Mouse (Mus musculus) lung, embryonic 15.5 days (tissue): ENCODE results near the gene Irgm1. TPM values are rescaled to one million over a fixed set of nuclear protein-coding genes. Genes with fewer than 3 reads are reported as not detected.

Source experiments
- ATAC-seq: fragments of 200-750 bp; cut with Nextera tagmentation; 2 replicates; pipeline ENCODE4 v1.8.0; 2017; ENCODE audit warnings: moderate number of reproducible peaks, borderline replicate concordance; ENCODE audit not compliant: low FRiP score, low TSS enrichment; ENCODE audit errors: extremely low read depth
- H3K27ac ChIP-seq: fragments of 300-500 bp; sonication (generic); 2 replicates; pipeline ENCODE4 v1.5.1; 2015; ENCODE audit warnings: moderate library complexity, mild to moderate bottlenecking, inconsistent platforms
- H3K27me3 ChIP-seq: fragments of 300-500 bp; sonication (generic); 2 replicates; pipeline ENCODE4 v1.6.1; 2015; ENCODE audit warnings: inconsistent platforms
- H3K36me3 ChIP-seq: fragments of 300-500 bp; sonication (generic); 2 replicates; pipeline ENCODE4 v1.6.1; 2015; ENCODE audit warnings: inconsistent platforms
- H3K4me1 ChIP-seq: fragments of 300-500 bp; sonication (generic); 2 replicates; pipeline ENCODE4 v1.6.1; 2015; ENCODE audit warnings: inconsistent platforms
- H3K4me2 ChIP-seq: fragments of 300-500 bp; sonication (generic); 2 replicates; pipeline ENCODE4 v1.6.1; 2015; ENCODE audit warnings: inconsistent platforms, mild to moderate bottlenecking, moderate library complexity
- H3K4me3 ChIP-seq: fragments of 300-500 bp; sonication (generic); 2 replicates; pipeline ENCODE4 v1.5.1; 2015; ENCODE audit warnings: mild to moderate bottlenecking, inconsistent platforms
- H3K9ac ChIP-seq: fragments of 300-500 bp; sonication (generic); 2 replicates; pipeline ENCODE4 v1.6.1; 2015; ENCODE audit warnings: inconsistent platforms
- H3K9me3 ChIP-seq: fragments of 300-500 bp; sonication (generic); 2 replicates; pipeline ENCODE4 v1.6.1; 2016; ENCODE audit warnings: inconsistent platforms
- WGBS: fragments of 180-500 bp; shearing (Covaris S2); methylation state at CpG from one replicate; pipeline ENCODE4 v1.1.7; 2015; 5-methylcytosine and 5-hydroxymethylcytosine counted together
- polyA plus RNA-seq: library from polyadenylated mRNA; unstranded; fragments of >200 nt; fragmentation: Nextera tagmentation; extraction: Ambion mirVana; gene quantifications from 2 replicates; pipeline ENCODE4 v1.2.1, GENCODE M21; 2015

Irgm1 gene
- polyA plus RNA-seq, 1 experiment from 2014 or later = 11.8 TPM

GRCm38 (mm10) chr11:48840805-48841204 is 30.7 kb downstream of the Irgm1 start:
- Histone ChIP-seq H3K36me3 (no peaks in the 10 kb centered on the region), H3K27ac (no peak overlapping the region), H3K4me1 (peaks cover 4% of the 10 kb centered on the region), H3K4me2 (no peak overlapping the region), H3K27me3 (no peaks in the 10 kb centered on the region), H3K9me3 (no peaks in the 10 kb centered on the region), H3K4me3 (no peak overlapping the region), H3K9ac (no peak overlapping the region)
- no peak for ATAC-seq

DNA sequence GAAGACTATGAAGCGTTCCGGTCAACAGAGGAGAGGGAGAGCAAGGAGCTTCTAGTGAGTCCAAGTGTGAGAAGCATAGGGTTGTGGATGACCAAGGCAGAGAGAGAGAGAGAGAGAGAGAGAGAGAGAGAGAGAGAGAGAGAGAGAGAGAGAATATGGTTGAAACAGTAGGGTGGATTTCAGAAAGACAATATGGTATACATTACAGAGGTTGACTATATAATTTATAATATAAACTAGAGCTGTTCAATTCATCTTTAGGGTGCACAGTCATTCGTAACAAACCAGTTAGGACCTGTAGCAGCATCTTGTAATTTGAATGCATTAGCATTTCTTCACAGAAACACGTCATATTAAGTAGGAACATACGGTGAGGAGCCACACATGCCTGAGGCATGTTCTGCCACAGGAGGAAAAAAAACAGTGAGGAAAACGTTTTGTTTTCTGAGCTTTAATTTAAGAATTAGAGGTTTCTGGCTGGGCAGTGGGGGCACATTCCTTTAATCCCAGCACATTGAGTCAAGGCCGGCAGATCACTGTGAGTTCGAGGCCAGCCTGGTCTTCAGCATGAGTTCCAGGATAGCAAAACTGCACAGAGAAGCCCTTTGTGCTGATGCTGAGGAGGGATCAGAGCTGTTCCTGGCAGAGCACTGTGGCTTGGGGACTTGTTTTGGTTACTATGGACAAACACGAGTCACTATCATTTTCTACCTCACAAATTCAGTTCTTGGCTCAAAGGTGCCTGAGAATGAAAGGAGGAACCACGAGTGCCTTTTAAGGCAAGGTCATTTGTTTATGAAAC is 32.4 kb downstream of the Irgm1 start:
- no peaks in the 10 kb centered on the region for H3K36me3 ChIP-seq
- ATAC-seq = no peak
- H3K9ac ChIP-seq = no peak overlapping the region
- no peak overlapping the region for H3K27ac ChIP-seq
- H3K4me1 ChIP-seq = peaks cover 11% of the 10 kb centered on the region
- H3K4me2 ChIP-seq = peak overlapping the region; percentile 91
- WGBS = 72% methylated on average over 10 of the region's 10 CpGs
- H3K9me3 ChIP-seq = no peaks in the 10 kb centered on the region
- no peaks in the 10 kb centered on the region for H3K27me3 ChIP-seq
- peak overlapping the region; percentile 88; the same call in 1 of the 2 replicates for H3K4me3 ChIP-seq

DNA sequence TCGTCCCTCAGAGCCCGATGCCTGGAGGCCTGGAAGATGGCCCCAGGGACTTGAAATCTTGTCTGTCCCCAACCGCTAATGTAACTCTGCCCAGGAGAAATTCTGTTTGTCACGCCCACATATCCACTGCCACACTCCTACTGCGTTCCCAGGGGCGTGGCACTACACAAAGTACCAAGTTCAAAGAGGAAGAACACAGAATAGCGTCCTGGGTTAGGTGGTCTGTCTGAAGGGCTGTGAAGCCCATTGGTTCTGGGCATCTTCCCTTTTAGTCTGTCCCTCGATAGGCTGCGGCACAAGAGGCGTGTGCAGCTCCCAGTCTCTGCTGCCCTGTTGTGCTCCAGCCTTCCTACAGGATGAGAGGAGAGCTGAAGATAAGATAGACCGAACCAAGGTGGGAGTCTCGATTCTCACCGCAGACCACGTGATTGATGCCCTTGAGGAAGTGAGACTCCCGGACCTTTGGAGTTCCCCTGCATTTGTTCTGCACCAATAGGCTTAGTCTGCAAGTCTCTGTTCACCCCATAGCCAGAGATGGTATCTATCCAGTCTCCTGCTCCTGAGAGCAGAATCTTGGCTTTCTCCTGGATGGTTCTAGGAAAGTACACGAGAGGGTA is 33.2 kb downstream of the Irgm1 start:
- H3K27me3 ChIP-seq = no peaks in the 10 kb centered on the region
- ATAC-seq = no peak
- no peaks in the 10 kb centered on the region for H3K9me3 ChIP-seq
- 2% methylated on average over 16 of the region's 16 CpGs for WGBS
- H3K27ac ChIP-seq = no peak overlapping the region
- H3K9ac ChIP-seq = peak overlapping the region; percentile 62
- peaks cover 11% of the 10 kb centered on the region for H3K4me1 ChIP-seq
- H3K36me3 ChIP-seq = no peaks in the 10 kb centered on the region
- peak overlapping the region; percentile 88 for H3K4me3 ChIP-seq
- peak overlapping the region; percentile 91 for H3K4me2 ChIP-seq

DNA sequence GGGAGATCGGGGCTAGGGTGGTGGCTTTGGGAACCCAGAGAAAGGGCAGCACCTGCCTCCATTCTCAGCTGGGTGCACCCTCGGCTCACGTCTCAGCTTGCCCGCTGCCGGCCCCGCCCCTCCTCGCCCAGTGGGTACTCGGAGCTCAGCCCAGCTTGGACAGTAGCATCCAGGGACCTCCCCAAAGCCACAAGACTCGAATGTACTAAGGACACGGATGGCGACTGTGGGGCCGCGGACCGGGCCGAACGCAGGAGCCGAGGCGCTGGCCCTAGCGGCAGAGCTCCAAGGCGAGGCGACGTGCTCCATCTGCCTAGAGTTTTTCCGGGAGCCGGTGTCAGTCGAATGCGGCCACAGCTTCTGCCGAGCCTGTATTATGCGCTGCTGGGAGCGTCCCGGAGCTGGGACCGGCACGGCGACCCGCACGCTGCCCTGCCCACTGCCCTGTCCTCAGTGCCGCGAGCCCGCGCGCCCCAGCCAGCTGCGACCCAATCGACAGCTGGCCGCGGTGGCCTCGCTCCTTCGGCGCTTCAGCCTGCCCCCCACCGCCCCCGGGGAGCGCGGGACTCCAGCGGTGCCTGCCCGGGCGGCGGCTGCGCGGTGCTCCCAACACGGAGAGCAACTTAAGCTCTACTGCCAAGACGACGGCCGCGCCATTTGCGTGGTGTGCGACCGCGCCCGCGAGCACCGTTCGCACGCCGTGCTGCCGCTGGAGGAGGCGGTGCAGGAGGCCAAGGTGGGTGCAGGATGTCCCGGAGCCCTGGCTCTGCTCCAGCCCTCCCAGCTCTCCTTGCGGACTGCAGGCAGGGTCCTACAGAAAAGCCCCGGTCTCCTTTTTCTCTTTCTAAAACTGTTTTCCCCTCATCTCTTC is 33.9 kb downstream of the Irgm1 start:
- 0% methylated on average over 76 of the region's 77 CpGs for WGBS
- Histone ChIP-seq H3K4me1 (peaks cover 11% of the 10 kb centered on the region), H3K4me2 (peak overlapping the region; percentile 91), H3K27ac (0 out of 2 replicates have a peak overlapping the region, but pooled peaks have one; percentile 8), H3K36me3 (no peaks in the 10 kb centered on the region), H3K9me3 (no peaks in the 10 kb centered on the region), H3K9ac (peak overlapping the region; percentile 62), H3K27me3 (no peaks in the 10 kb centered on the region), H3K4me3 (peak overlapping the region; percentile 88)
- ATAC-seq = peak; percentile 25

GRCm38 (mm10) chr11:48836990-48837309 is 34.5 kb downstream of the Irgm1 start:
- H3K27ac ChIP-seq = no peak overlapping the region
- H3K4me2 ChIP-seq = peak overlapping the region; percentile 91
- H3K9me3 ChIP-seq = no peaks in the 10 kb centered on the region
- H3K4me1 ChIP-seq = peaks cover 11% of the 10 kb centered on the region
- peak overlapping the region; percentile 62; the same call in 1 of the 2 replicates for H3K9ac ChIP-seq
- H3K36me3 ChIP-seq = no peaks in the 10 kb centered on the region
- no peaks in the 10 kb centered on the region for H3K27me3 ChIP-seq
- H3K4me3 ChIP-seq = peak overlapping the region; percentile 88
- no peak for ATAC-seq
- WGBS = 17% methylated on average over 11 of the region's 11 CpGs

GRCm38 (mm10) chr11:48835923-48836322 is 35.6 kb downstream of the Irgm1 start:
- no peak overlapping the region for H3K4me3 ChIP-seq
- H3K36me3 ChIP-seq = no peaks in the 10 kb centered on the region
- 74% methylated on average over 6 of the region's 6 CpGs for WGBS
- H3K4me2 ChIP-seq = no peak overlapping the region
- no peak for ATAC-seq
- H3K9me3 ChIP-seq = no peaks in the 10 kb centered on the region
- H3K27ac ChIP-seq = no peak overlapping the region
- H3K27me3 ChIP-seq = no peaks in the 10 kb centered on the region
- no peak overlapping the region for H3K9ac ChIP-seq
- H3K4me1 ChIP-seq = peaks cover 11% of the 10 kb centered on the region

- Histone ChIP-seq H3K4me3 (peak overlapping the region; percentile 70), H3K4me1 (peaks cover 11% of the 10 kb centered on the region), H3K27me3 (no peaks in the 10 kb centered on the region), H3K4me2 (peak overlapping the region; percentile 59), H3K27ac (peak overlapping the region; percentile 73), H3K9ac (peak overlapping the region; percentile 67), H3K9me3 (no peaks in the 10 kb centered on the region), H3K36me3 (no peaks in the 10 kb centered on the region)
- 1% methylated on average over 30 of the region's 30 CpGs for WGBS
- peak; percentile 88 for ATAC-seq
Measured at GRCm38 (mm10) chr11:48833731-48834639, 37.5 kb downstream of the Irgm1 start.

GRCm38 (mm10) chr11:48833078-48833730 is 38.3 kb downstream of the Irgm1 start:
- Histone ChIP-seq H3K9ac (no peak overlapping the region), H3K4me3 (peak overlapping the region; percentile 70), H3K27ac (0 out of 2 replicates have a peak overlapping the region, but pooled peaks have one; percentile 73), H3K4me1 (peaks cover 11% of the 10 kb centered on the region), H3K9me3 (no peaks in the 10 kb centered on the region), H3K4me2 (peak overlapping the region; percentile 59), H3K27me3 (no peaks in the 10 kb centered on the region), H3K36me3 (no peaks in the 10 kb centered on the region)
- 28% methylated on average over 9 of the region's 9 CpGs for WGBS
- ATAC-seq = no peak

DNA sequence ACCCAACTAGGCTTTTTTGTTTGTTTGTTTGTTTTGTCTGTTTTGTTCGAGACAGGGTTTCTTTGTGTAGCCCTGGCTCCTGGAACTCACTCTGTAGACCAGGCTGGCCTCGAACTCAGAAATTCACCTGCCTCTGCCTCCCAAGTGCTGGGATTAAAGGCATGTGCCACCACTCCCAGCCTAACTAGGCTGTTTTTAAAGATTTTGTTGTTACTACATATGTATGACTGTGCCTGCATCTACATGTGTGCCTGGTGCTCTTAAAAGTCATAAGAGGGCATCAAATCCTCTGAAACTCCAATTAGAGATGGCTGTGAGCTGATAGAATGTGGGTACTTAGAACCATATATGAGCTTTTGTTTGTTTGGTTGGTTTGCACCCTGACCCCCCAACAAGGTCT is 40.2 kb downstream of the Irgm1 start:
- Histone ChIP-seq H3K9me3 (no peaks in the 10 kb centered on the region), H3K4me1 (peaks cover 10% of the 10 kb centered on the region), H3K4me2 (no peak overlapping the region), H3K9ac (no peak overlapping the region), H3K27ac (no peak overlapping the region), H3K4me3 (no peak overlapping the region), H3K27me3 (no peaks in the 10 kb centered on the region), H3K36me3 (no peaks in the 10 kb centered on the region)
- 53% methylated on average over 2 of the region's 2 CpGs for WGBS
- no peak for ATAC-seq

DNA sequence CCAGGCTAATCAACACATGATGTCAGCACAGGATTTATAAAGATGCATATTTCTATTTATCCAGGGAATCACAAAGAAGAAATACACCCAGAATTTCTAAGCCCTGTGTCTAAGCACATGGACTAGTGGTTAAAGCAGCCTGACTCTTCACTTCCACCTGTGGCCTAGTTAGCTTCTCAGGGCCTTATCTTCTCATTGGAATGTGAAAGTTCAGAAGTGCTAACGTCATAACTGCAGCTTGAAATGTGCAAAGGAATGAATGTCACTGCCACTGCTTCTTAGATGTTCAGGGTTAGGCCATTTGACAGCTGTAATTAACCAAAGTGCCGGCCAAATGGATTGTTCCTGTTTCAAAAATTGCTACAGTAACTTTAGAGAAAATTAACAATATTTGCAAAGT is 41.2 kb downstream of the Irgm1 start:
- Histone ChIP-seq H3K9ac (no peak overlapping the region), H3K4me2 (no peak overlapping the region), H3K36me3 (no peaks in the 10 kb centered on the region), H3K9me3 (no peaks in the 10 kb centered on the region), H3K27me3 (no peaks in the 10 kb centered on the region), H3K4me1 (peaks cover 10% of the 10 kb centered on the region), H3K4me3 (no peak overlapping the region), H3K27ac (no peak overlapping the region)
- WGBS = 38% methylated on average over 2 of the region's 2 CpGs
- no peak for ATAC-seq

GRCm38 (mm10) chr11:48827926-48828325 is 43.6 kb downstream of the Irgm1 start:
- Histone ChIP-seq H3K9ac (no peak overlapping the region), H3K4me3 (no peak overlapping the region), H3K9me3 (no peaks in the 10 kb centered on the region), H3K4me1 (peaks cover 20% of the 10 kb centered on the region), H3K4me2 (no peak overlapping the region), H3K27me3 (peaks cover 5% of the 10 kb centered on the region; the same call in 1 of the 2 replicates), H3K27ac (no peak overlapping the region), H3K36me3 (no peaks in the 10 kb centered on the region)
- no peak for ATAC-seq
- WGBS = 70% methylated on average over 6 of the region's 6 CpGs
